Mouse (Mus musculus) erythroblast, embryonic 14.5 days (primary cell): Measurements from ENCODE around the gene Csnk1g1. TPM values are rescaled to one million over a fixed set of nuclear protein-coding genes. Genes with fewer than 3 reads are reported as not detected.

Experiments used
- H3K27me3 ChIP-seq: 2 replicates; pipeline ENCODE4 v1.6.1; 2012; ENCODE audit warnings: inconsistent platforms; ENCODE audit not compliant: control insufficient read depth
- H3K36me3 ChIP-seq: 2 replicates; pipeline ENCODE4 v1.6.1; 2012; ENCODE audit warnings: mild to moderate bottlenecking, inconsistent platforms; ENCODE audit not compliant: control insufficient read depth
- H3K4me1 ChIP-seq: 2 replicates; pipeline ENCODE4 v1.6.1; 2012; ENCODE audit warnings: inconsistent platforms; ENCODE audit not compliant: control insufficient read depth
- H3K4me3 ChIP-seq: replicated peaks from 2 replicates; pipeline ENCODE3; 2012; ENCODE audit warnings: moderate library complexity, mild to moderate bottlenecking, inconsistent platforms
- H3K9me3 ChIP-seq: 2 replicates; pipeline ENCODE4 v1.6.1; 2012; ENCODE audit warnings: low read length, inconsistent platforms, mixed read lengths; ENCODE audit not compliant: control insufficient read depth
- GATA1 ChIP-seq: IDR thresholded peaks from 2 replicates; pipeline ENCODE4 v1.6.1; 2012; ENCODE audit warnings: low read length, inconsistent platforms, mixed read lengths
- TAL1 ChIP-seq: IDR thresholded peaks from 3 replicates; pipeline ENCODE4 v1.6.1; 2012; ENCODE audit warnings: low read length, inconsistent platforms, mixed read lengths
- polyA plus RNA-seq: library from polyadenylated mRNA; stranded (reverse); fragments of >175 nt; gene quantifications from 2 replicates; pipeline ENCODE4 v1.2.3, GENCODE M21; 2012

Csnk1g1 gene
- polyA plus RNA-seq, 1 experiment: 0.10 TPM

DNA sequence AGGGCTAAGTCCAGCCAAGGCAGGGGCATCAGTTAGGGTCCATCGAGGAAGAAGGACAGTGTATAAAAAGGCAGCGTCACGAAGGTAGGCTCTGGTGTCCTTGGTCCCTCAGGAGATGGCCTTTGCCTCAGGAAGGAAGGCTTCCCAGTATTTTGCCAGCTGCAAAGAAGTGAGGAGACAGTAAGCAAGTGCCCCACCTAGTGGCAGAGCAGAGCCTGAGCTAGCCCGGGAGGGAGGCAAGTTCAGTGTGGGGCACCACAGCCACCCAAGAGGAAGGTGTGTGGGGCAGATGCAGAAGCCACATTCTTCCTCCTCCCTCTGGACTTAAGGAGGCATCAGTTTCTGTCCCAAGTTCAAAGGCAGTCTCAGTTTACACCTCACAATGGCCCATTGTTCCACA is 179.7 kb downstream of the Csnk1g1 start:
- Histone ChIP-seq H3K4me3 (no peak overlapping the region), H3K9me3 (peaks cover 5% of the 10 kb centered on the region; the same call in 1 of the 2 replicates), H3K4me1 (peaks cover 32% of the 10 kb centered on the region), H3K36me3 (peaks cover 79% of the 10 kb centered on the region), H3K27me3 (peaks cover 3% of the 10 kb centered on the region; the same call in 1 of the 2 replicates)
- TF ChIP-seq TAL1 (no peak), GATA1 (no peak)

DNA sequence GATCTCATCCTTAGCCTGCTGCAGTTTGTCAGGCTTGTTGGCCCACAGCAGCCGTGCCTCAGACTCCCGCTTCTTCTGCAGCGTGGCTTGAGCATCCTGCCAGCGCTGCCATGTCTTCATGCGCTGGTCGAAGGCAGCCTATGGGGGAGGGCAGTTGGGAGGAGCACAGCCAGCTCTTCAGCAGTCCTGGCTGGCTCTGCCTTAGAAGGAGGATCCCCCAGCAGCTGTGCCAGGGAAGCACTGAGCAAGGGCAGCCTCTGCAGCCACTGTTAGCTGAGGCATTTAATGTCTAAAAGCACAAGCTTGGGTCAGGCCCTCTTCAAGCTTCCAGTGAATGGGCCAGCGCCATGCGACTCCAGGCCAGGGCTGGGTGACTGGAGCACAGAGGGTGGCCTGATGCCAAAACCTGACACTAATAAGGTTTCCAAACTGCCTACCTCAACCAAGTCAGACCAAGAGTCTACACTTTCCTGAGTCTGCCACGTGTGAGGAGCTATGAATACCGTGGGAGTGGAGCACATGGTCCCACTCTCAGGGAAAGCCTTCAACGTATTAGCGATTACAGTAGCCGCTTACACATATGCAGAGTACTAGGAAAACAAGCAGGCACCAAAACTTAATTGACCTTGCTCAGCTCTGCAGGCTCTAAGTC is 182.0 kb downstream of the Csnk1g1 start:
- Histone ChIP-seq H3K9me3 (no peaks in the 10 kb centered on the region), H3K4me1 (peaks cover 22% of the 10 kb centered on the region), H3K27me3 (no peaks in the 10 kb centered on the region), H3K36me3 (peaks cover 98% of the 10 kb centered on the region), H3K4me3 (no peak overlapping the region)
- no peak for TF ChIP-seq GATA1
- TF ChIP-seq TAL1: no peak

DNA sequence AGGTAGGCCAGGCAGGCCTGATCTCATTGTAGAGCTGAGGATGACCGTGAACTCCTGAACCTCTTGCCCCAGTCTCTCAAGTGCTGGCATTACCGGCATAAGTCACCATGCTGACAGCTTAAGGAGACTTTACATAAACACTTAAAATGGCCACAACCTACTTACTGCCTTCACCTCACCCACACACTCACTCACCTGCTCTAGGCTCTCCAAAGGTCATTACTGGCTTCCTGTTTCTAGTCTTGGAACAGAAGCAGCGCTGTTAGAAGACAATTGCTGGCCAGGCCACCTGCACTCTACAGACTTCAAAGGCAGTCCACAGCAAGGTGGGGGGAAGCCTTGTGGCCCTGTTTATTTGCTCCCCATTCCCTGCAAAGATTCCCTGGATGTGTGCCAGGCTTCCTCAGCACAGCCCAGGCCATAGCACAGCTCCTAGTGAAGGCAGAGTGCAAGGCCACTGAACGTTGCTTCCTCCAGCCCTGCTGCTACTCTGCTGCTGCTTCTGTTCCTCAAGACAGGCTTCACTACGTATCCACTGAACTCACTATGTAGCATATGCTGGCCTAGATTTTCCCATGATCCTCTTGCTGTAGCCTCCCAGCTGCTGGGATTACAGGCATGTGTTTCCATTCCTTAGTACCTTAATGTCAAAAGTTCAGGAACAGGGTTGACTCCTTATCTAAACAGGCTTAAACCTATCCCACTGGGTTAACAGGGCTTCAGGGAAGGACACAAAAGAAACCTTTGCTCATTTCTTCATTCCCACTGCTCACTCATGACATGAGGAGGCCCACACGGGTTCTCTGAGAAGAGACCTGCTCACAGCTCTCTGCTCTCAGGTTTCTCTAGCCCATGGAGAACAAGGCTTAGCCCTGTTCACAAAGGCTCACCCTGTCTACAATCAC is 182.9 kb downstream of the Csnk1g1 start:
- no peak for TF ChIP-seq GATA1
- TF ChIP-seq TAL1: no peak
- Histone ChIP-seq H3K36me3 (peaks cover 99% of the 10 kb centered on the region), H3K4me1 (peaks cover 22% of the 10 kb centered on the region), H3K27me3 (no peaks in the 10 kb centered on the region), H3K4me3 (no peak overlapping the region), H3K9me3 (no peaks in the 10 kb centered on the region)

DNA sequence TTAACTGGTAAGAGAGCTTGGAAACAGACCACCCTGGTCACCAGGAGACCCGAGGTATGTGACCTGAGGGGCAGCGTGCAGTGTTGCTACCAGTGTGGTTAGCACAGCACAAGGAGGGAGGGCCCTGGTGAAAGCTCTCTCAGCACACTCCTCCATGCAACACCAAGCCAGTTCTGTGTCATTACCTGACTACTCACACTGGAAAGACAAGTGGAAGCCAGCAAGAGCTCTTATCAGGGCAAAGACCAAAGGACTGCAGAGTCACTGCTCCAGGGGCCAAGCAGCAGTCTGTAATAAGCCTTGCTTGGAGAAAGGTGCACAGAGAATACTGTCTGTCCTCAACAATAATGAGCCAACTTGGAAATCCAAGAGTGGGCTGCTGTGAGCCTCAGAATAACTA is 183.9 kb downstream of the Csnk1g1 start:
- no peaks in the 10 kb centered on the region for H3K9me3 ChIP-seq
- no peaks in the 10 kb centered on the region for H3K27me3 ChIP-seq
- peaks cover 22% of the 10 kb centered on the region for H3K4me1 ChIP-seq
- no peak overlapping the region for H3K4me3 ChIP-seq
- H3K36me3 ChIP-seq: peaks cover 99% of the 10 kb centered on the region
- TF ChIP-seq GATA1: no peak
- TF ChIP-seq TAL1: no peak

Other genes with a start within 250 kb of the Csnk1g1 start
- 10.5 and 13.6 TPM in 2 replicates for gene Oaz2, start 240.9 kb upstream of the Csnk1g1 start, polyA plus RNA-seq
- gene Zfp609, start 81.4 kb upstream of the Csnk1g1 start, polyA plus RNA-seq: 0.53 and 1.2 TPM in 2 replicates
- 0.32 and 0.60 TPM in 2 replicates for gene Pclaf, start 18.7 kb upstream of the Csnk1g1 start, polyA plus RNA-seq
- gene Trip4, start 130 bp upstream of the Csnk1g1 start, polyA plus RNA-seq: 0.06 and 0.07 TPM in 2 replicates
- gene Ppib, start 151.3 kb downstream of the Csnk1g1 start, polyA plus RNA-seq: 10.8 and 12.3 TPM in 2 replicates
- 13.3 and 20.5 TPM in 2 replicates for gene Snx22, start 160.8 kb downstream of the Csnk1g1 start, polyA plus RNA-seq
- gene Snx1, start 217.7 kb downstream of the Csnk1g1 start, polyA plus RNA-seq: 11.0 and 14.6 TPM in 2 replicates
- 2.5 and 3.8 TPM in 2 replicates for gene Ciao2a, start 217.7 kb downstream of the Csnk1g1 start, polyA plus RNA-seq
- gene Dapk2, start 249.3 kb downstream of the Csnk1g1 start, polyA plus RNA-seq: 7.8 and 10.8 TPM in 2 replicates